Mouse (Mus musculus): ENCODE data around the gene Tec.

The Tec gene

DNA sequence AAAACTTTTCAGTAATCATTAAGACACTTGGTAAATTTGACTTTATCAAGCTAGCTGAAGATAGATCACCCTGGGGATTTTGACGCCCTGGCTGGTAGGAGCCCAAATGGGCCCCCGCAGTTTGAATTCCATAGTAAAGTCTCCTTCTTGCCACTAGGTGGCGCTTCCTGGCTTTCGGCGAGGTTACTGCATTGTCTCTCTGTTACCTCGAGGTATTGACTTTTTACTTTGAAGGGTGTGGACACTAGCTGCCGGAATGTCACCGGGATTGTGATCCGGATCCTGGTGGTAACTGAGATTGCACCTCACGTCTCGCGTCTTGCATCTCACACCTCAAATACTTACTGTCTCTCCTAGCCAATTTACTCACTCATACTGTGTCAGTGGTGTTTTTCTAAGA, 23.3 kb upstream of the Tec start:
- DNase-seq (ENCODE audit: low spot score in 2 of 2): peak in 1 of 2 experiments; percentile 29

DNA sequence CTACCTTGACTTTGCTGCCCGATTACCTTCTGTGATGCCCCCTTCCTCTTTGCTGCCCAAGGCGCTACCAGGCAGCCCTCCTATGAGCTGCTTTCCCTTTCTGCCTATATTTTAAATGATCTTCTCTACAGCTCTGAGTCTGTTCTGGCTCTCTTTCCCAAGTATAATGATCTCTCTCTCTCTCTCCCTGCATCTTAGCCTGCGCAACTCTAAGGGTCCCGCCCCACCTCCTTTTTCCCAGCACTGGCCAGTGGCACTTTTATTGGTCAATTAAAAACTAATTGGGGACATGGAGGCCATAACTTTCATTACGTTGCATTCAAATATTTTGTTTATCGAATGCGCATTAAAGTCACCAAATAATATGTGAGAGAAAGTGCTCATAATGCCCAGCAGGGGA, 20.0 kb upstream of the Tec start:
- no peak for DNase-seq (ENCODE audit: low spot score in 2 of 2)

DNA sequence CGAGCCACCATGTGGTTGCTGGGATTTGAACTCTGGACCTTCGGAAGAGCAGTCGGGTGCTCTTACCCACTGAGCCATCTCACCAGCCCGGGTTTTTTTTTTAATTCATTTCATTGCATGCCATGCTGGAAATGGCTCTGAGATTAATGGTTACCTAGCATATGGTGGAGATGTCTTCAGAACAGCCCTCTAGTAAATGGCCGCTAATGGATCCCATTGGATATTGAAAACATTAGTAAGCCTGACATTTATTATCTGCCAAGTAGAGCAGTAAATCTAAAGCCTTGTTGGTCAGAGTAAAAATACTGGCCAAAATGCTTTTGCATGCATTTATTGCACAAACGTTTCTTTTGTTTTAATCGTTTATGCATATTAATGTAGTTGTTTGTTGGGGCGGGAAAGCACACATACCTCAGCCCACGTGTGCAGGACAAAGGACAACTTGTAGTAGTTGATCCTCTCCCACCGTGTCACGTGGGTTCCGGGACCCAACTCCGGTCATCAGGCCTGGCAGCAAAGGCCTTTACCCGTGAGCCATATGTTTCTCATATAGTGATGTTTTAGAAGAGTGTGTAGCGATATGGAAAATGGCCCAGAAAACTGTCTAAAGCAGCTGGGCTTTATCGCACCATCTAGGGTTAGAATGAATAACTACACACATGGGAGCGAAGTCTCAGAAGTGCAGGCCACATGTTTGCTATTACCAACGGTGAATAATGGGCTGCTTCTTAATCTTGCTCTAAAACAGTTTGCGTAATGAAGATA, 18.4 kb upstream of the Tec start:
- DNase-seq (ENCODE audit: low spot score in 2 of 2): no peak

DNA sequence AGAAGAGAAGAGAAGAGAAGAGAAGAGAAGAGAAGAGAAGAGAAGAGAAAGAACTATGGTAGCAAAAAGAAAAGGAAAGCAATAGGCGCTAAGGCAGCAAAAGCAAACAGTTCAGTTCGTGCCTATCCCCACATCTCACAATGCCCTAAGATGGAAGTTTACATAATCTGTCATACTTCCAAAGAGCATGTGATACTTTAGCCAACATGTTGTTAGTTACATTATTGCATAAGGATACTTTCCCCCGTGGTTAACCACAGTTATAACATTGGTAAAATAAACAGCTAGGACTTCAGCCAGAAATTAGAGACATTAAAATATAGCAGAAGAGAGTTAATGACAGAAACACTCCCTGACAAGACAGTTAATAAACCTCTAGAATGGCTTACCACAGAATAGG, 15.4 kb upstream of the Tec start:
- no peak for DNase-seq (ENCODE audit: low spot score in 2 of 2)

DNA sequence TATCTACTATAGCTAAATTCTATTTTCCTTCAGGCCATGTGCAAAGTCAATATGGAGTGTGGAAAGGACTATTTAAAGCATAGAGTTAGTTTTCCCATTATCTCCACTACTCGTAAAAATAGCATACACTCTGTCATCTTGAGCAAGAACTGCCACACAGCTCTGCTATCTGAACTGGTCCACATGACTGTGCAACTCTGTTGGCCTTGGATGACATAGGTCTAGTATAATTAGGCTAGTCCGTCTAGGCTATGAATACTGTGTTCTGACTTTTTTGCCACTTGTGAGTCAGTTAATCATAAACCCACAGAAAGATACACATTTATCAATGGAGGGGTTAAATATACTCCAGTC, 14.1 kb upstream of the Tec start:
- no peak for DNase-seq (ENCODE audit: low spot score in 2 of 2)

DNA sequence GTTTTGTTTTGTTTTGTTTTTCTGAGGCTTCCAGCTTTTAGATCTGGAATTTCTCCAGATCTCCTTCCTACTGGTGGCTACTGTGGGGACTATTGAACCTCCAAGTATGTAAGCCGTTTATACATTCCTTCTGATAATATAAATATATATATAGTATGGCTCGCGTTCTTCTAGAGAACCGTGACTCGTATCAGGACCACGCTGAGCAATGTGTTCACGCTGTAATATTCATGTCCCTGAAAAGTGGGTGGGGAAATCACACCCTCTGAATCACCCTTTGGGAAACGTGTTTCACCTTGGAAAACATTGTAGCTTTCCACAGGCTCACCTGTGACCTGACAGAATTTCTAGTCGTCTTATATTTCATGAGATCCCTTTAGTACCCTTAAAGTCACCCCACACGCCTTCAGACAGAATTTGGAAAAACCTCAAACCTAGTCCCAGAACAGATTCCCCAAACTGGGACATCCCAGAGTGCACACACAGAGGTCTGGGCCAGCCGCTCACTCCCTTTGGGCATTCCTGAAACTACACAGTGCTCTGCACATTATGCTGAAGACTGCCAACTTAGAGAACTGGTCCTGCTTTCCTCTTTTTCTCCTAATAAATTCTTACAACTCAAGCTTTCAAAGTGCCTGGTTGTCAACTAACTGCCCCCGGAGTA, 13.6 kb upstream of the Tec start:
- DNase-seq (ENCODE audit: low spot score in 2 of 2): no peak

DNA sequence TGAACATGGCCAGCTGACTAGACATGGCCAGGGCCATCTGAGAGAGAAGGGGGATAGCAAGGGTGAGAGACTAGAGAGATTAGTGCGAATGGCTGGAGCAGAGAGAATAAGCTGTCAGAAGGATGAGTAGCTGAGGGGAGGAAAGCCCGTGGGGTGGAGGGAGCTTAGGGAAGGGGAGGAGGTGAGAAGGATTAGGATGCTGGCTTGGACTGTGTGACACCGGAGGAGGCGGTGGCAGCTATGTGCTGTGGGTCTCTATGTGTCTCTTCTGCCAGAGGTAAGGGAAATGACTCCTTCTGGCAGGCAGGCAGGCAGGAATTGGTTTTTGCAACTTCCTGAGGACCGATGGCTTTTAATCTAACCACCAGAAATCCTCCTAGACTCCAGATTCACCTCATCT, 11.5 kb upstream of the Tec start:
- no peak for DNase-seq (ENCODE audit: low spot score in 2 of 2)

DNA sequence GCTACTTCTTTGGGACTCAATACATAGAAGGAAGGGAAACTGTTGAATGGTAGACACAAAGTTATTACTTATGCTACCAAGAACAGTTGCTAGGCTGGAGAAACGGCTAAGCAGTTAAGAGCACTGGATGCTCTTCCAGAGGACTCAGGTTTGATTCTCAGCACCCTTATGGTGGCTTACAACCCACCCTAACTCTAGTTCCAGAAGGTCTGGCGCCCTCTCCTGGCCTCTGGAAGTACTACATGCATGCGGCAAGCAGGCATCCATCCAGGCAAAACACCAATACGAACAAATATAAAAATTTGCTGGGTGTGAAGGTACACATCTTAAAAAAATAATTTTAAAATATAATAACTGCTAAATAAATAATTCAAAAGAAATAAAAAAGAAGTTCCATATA, 2.8 kb upstream of the Tec start:
- no peak for DNase-seq (ENCODE audit: low spot score in 2 of 2)

DNA sequence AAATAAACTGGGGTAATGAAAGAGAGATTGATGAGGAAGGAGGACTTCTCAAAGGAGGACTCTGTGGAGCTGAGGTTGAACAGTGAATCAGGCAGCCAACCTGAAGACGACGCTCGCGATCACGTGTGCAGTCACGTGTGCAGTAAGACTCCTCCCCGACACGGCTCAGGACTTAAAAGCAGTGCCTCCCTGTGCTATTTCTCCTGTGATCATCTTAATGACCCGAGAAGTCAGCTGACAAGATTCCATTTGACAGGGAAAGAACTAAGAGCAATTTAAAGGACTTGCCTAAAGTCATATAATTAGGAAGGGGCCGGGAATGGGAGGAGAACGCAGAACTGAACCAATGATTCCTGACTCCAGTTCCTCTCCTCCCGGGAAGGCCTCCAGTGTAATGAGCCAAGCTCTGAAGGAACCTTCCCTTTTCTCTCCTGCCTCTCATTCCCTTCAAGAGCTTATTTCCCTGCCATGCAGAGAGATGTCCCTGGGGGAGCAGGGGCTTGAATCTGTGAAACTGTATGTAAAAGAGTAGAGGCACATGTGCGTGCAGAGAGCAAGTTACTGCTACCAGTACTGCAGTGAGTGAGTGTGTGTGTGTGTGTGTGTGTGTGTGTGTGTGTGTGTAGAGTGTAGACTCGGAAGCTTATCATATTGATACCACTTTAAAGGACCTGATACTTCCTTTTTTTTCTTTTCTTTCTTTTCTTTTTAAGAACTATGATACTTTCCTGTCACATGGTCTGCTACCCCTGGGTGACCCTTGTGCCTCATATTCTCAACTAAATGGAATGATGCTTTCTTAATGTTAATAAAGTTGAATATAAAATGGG, 1.7 kb upstream of the Tec start:
- no peak for DNase-seq (ENCODE audit: low spot score in 2 of 2)

DNA sequence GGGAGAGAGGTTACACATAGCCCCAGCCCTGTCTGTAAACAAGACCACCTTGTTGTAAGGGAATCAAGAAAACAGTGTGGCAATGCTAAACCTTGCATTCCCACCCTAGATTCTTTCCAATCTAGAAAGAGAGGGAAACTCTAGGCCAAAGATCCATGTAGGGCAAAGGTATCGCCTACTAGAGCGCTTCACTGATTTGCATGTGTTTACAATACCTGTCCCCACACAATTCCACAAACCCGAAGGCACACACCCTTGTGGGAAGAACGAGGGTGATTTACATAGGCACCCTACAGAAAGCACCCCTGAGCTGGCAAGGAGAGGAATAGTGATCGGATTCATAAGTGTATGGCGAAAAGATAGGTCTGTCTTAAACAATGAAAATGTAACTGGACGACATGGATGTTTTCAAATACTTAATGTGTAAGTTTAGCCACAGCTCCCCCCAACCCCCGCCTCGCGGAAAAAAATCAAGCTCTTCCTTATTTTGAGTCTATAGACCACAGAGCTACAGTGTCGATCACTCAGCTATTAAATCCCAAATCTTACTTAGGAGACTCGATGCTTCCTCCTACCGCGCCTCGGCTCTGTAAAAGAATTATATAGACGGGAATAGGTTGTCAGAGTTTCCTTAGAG, 1.1 kb downstream of the Tec start:
- no peak for DNase-seq (ENCODE audit: low spot score in 2 of 2)

DNA sequence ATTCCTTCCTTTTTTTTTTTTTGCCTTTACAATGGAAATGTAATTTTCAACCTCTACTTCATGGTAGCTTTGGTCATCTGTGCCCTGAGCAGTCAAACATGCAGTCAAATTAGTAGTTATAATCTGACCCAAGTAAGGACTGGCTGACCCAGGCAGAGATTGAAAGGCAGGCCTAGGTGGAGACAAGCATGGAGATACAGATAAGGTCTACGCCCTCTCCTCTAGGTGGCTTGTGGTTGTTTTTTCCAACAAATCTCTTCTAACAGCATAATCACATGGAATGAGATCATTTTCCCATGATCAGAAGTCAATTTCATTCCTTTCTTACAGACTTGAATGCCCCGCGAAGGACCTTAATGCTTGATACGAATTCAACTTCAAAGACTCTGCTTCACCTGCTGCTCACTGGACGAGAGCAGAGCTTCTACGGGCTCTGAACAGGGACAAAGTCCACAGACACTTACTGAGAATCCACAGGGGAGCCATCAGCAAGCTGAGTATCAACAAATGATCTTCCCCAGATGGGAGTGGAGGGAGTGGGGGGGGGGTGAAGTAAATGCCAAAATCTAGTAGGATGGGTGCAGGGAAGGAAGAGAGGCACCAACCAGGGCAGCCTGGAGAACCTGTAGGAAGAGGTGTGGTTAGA, 1.9 kb downstream of the Tec start:
- DNase-seq (ENCODE audit: low spot score in 2 of 2): no peak

DNA sequence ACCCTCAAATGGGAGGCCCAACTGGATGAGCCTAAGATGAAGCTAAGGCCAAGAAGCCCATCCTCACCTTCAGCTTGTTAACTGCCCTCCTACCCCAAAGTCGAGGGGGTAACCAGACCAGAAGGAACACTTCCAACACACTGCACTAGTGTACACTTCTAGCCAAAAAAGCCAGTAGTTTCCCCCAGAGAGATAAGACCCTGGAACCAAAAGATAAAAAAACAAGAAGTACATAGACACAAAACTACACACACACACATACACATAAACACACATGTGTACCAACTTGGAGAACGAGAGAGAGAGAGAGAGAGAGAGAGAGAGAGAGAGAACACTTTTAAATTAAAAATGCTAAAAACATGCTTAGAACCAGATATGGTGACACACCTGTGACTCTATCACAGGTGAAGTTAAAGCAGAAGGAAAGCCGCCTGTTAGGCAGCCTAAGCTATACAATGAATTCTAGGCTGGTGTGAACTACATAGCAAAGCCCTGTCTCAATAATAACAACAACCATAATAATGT, 3.6 kb downstream of the Tec start:
- no peak for DNase-seq (ENCODE audit: low spot score in 2 of 2)

DNA sequence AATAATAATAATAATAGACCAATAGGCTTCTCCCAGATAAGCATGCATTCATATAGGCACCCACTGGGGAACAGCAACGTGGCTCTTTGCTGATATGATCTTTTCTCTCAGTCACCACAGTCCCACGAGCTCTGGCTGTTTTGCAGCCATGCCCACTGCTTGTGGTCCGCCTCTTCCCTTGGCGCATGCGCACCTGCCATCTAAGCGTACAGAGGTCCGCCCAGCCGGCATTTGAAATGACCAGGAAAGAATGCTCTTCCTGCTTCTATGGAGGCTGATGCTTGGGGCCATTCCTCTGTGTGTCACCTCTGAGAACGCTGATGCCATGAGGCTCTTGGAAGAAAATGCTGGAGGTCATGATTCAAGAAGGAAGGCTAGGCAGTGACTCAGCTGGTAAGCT, 5.1 kb downstream of the Tec start:
- DNase-seq (ENCODE audit: low spot score in 2 of 2): no peak

DNA sequence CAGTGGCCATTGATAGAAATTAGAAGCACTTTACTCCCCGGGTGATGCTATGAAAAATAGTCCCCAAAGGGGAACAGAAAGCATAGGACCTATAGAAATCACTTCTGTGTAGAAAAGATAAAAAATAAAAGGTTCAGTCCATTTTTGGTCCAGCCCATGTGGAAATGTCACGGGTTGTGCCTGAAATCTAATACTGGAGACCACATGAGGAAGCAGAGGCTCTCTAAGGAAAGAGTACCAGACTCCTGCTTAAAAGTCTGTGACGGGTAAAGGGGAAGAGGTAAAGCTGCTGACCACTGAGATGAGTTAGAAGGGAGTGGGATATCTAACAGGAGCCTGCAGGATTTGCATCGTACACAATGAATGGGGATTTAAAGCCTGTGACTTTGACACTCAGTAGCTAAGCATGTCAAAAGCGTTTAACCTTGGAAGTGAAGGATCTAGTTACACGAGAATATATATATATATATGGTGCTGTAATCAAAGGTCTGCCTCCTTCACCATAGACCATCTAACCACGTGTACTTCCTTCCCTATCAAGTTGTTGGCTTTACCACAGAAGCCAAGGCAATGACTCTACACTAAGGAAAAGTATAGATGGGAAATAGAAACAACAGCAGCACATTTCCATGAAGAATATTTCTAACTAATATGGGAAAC, 6.4 kb downstream of the Tec start:
- DNase-seq (ENCODE audit: low spot score in 2 of 2): no peak

DNA sequence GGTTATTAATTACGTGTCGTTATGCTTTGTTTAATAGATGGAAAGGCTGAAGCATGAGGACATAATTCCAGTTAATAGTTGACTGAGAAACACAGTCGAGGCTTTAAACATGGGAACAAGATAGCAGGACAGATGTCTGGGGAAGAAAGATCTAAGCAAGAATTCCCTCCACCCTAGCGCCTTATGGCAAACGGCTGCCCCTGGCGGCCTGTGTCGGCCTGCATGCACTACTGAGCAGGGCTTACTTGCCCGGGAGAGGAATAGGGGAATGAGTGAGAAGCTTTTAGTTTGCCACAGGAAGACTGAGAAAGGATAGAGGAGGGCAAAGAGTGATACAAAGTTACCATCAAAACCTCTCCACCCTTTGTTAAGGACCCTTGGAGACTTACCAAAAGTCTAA, 7.4 kb downstream of the Tec start:
- no peak for DNase-seq (ENCODE audit: low spot score in 2 of 2)

DNA sequence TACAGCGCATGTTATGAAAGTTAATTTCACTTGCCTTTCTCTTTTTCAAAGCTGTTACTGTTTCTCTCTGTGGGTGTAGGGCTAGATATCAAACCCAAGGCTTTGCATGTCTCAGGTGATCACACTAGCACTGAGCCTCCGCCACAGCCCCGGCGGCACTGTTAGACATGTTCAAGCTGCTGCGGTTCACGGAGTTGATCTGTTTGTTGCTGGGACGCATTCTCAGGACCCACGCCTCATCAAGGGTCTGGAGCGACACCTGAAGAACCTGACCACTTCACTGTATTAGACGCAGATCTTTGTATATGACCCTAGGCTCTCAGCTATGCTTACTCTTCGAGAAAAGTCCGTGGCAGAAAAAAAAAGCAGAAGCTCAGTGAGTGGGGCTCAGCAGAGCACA, 10.0 kb downstream of the Tec start:
- no peak for DNase-seq (ENCODE audit: low spot score in 2 of 2)

DNA sequence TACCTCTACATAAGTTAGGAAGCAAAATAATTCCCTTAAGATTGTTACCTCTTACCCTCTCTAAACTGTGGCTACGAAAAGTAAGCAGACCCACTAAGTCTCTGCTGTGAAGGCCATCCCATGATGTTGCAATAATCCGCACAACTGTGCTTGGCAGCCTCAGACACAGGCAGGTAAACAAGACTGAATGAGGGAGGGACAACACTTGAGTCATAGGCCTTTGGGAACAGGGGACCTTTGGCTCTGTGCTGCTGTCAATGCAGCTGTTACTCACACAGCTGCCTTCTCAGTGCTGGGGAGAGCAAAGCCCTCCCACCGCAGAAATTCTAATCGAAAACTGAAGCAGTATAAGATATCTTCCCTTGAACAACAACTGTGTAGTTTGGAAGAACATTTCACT, 10.5 kb downstream of the Tec start:
- DNase-seq (ENCODE audit: low spot score in 2 of 2): no peak

DNA sequence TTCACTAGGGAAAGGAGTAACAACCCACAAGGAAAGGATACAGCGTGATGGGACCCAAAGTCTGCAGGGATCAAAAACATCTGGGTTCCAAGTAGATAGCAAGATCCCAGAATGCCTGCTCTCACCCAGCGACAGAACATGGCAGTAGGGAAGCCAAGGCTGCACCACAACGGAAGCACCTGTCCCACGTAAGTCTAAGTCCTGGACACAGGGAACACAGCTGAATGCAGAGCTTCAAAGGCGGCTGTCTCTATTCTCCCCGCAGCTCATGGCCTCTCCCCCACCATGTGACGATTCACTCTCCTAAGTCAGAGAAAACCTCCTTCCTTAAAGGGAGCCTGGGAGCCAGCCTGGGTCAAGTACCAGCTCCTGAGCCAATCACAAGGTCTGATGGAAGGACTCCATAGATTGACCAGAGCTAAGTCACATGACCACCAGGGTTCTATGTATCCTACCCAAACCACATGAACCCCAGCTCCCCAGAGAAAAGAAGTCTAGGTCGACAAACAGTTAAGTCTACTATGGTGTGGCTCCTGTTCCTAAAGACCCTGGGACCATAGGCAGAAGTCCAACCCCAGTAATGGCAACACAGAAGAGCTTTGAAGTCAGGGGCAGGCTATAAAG, 11.9 kb downstream of the Tec start:
- DNase-seq (ENCODE audit: low spot score in 2 of 2): no peak

DNA sequence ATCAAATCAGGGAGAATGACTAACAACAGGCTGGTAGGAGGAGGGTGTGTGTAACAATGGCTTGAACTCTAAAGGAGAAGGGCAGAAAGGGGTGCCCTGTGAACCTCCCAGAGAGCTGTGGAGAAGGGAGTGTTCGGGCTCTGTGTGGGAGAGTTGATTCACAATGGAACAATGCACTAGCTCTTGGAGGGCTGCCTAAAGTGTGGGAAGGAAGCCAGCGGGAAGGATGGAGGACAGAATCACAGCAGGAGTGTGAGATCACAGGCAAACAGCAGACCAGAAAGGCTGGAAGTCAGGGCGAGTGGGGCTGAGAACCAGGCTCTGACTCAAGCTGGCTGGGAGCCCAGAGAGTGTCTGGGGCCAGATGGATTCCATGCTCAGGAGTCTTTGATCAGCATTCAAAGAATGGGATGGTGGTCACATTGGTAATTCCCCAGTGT, 12.6 kb downstream of the Tec start:
- DNase-seq (ENCODE audit: low spot score in 2 of 2): peak in 1 of 2 experiments; percentile 81

DNA sequence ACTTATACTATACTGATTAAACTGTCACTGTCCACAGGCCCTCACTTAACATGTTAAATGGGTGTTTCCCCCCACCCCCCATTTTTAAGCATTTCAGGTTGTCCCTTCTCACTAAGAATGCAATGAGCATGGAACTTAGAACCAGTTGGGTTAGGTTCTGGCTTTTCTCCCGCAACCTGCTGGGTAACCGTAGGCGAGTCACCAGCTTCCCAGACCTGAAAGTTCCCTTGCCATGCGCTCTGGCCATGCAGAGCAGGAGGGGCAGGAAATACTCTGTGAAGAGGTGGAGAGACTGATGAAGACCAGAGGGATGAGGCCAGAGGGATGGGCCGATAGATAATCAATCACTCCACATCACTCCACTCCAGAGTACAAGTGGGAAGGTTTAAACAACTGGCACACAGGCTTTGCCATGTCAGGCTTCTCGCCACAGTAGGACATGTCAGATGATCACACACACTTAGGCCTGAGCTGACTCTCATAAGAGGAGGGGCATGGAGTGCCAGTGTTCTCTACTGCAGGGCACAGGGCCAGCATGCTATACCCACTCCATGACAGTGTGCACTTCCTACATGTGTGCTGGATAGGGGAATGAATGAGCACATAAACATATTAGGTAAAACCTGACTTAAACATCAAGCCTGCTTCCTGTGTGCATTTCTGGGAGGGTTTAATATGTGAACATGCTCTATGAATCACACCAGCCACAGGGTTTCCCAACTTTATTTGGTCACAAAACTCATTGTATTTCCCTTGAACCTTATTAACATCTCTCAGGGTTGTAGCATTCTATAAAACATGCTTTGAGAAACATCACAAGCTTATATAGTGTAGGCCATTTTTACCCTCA, 13.9 kb downstream of the Tec start:
- DNase-seq (ENCODE audit: low spot score in 2 of 2): no peak
